Mouse (Mus musculus): ENCODE measurements around the gene Afmid. TPM values are rescaled to one million over a fixed set of nuclear protein-coding genes. Genes with fewer than 3 reads are reported as not detected.
"Not testable (repeated sequence)": the region's sequence is repeated elsewhere in the genome, so short reads cannot be mapped to it uniquely, and the experiment has no call there.

The Afmid gene
- polyA plus RNA-seq, 1 experiment = 4.1 TPM

DNA sequence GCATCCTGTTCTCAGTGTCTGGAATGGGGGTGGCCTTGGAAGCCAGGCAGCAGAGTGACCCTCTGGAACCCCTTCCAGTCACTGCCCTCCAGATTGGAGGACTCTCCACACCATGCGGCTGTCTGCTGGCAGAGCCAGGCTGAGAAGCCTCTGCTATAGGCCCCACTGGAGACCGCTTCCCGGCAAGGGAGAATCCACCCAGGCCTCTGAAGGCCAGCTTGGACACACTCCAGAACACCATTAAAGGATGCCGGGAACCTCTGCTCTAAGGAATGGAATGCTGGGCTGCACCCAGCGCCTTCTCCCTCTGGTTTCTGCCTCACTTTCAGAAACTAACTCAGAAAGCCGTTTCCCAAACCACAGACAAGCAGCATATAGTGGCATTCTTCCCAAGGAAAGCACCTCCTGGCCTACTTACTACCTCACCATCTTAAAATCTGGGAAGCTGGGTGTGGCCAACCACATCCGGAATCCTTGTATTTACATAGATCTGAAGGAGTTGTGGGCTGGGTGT is 2.9 kb upstream of the Afmid start:
- DNase-seq (ENCODE audit: extremely low spot score in 1 of 2, low spot score in 1 of 2) = no peak

- no peak for DNase-seq (ENCODE audit: extremely low spot score in 1 of 2, low spot score in 1 of 2)
These were observed 2.3 kb upstream of the Afmid start for GRCm38 (mm10) chr11:117823411-117823810.

- DNase-seq (ENCODE audit: extremely low spot score in 1 of 2, low spot score in 1 of 2) = peak in 1 of 2 experiments; percentile 88
These were observed 1.4 kb upstream of the Afmid start for GRCm38 (mm10) chr11:117824060-117824969.

DNA sequence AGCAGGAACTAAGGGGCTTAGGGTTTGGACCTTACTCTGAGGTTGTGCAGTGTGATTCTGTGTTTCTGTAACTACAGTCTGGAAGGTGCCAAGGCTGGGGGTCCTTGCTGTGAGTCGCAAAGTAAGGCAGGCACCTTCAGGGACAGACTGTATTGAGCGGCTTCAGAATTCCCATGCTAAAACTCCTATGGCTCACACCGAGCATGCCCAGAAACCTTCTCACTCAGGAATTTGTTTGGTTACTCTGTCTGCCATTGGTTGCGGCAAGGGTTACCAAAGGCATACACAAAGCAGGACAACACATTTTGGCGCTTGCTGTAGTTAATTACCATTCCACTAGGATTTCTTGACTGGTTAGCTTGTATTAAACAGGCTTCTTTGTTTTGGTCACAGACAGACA is 440 bp downstream of the Afmid start:
- DNase-seq (ENCODE audit: extremely low spot score in 1 of 2, low spot score in 1 of 2) = no peak

DNA sequence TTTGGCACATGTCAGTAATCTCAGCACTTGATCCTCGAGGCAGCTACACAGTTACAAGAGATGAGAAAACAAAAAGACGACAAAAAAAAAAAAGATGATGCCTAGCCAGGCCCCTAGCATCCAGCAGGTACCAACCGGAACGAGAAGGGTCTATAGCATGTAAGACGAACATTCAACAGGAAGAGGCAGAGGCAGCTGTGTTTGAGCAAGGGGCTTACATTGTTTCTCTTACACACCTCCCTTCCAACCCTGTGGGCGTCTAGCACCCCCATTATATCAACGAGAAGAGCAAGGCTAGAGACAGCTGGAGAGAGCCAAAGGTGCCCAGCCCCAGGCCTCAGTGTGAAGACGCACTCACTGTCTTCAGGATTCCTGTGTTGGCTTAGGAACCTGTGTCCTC is 1.2 kb downstream of the Afmid start:
- DNase-seq (ENCODE audit: extremely low spot score in 1 of 2, low spot score in 1 of 2) = no peak

- DNase-seq (ENCODE audit: extremely low spot score in 1 of 2, low spot score in 1 of 2) = no peak
These were observed 1.7 kb downstream of the Afmid start for GRCm38 (mm10) chr11:117827386-117827785.

GRCm38 (mm10) chr11:117828149-117828887 is 2.6 kb downstream of the Afmid start:
- DNase-seq (ENCODE audit: extremely low spot score in 1 of 2, low spot score in 1 of 2) = no peak

DNA sequence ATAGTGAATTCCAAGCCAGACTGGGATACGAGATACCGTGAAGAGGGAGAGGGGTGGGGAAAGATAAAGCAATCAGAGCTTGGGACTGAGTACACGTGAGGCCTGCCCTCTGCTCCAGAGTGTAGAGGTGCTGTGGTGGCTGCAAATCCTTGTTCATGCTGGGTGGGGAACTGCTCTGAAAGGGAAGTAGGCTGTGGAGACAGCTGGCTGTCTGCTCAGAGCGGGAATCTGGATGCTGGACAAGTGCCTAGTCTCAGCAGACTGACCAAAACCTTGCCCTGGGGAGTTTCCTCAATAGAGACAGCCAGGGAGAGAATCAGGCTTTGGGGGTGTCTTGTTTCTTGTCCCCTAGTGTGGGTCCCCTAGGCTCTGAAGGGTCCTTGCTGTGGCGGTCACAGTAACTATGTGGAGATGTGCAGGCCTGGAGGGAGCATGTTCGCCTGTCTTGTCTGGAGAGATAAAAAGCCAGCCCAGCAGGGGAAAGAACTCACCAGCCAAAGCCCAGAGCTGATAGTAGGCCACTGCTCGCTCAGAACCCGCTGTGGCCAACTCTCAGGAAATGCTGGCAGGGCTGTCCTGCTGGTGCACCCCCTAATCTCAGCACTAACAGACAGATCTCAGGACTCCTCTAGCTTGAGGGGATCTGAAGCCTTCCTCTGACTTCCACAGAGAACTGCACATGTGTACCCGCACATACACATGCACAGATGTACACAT is 3.3 kb downstream of the Afmid start:
- no peak for DNase-seq (ENCODE audit: extremely low spot score in 1 of 2, low spot score in 1 of 2)

DNA sequence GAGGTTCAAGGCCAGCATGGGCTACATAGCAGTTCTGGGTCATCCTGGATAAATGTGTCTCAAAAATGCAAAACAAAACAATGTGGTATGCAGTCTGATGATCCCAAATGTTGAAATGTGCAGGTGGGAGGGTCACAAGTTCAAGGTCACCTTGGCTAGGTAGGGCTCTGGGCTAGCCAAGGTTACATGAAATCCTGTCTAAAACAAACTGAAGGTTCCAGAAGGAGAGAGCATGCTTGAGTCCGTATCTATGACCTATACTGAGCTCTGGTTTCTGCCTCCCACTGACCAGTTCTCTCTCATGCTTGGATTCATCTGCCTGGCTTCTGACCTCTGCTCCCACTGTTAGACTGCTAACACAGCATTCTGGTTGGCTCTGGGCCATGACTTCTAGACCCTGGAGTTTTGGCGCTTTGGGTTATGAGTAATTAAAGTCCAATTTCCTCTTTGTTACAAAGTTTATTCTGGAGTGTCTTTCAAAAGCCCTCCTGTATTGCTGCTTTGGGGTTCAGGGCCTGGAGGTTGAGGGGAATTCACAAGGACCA is 4.0 kb downstream of the Afmid start:
- DNase-seq (ENCODE audit: extremely low spot score in 1 of 2, low spot score in 1 of 2) = no peak

- no peak for DNase-seq (ENCODE audit: extremely low spot score in 1 of 2, low spot score in 1 of 2)
These were observed 4.7 kb downstream of the Afmid start for GRCm38 (mm10) chr11:117830401-117830800.

DNA sequence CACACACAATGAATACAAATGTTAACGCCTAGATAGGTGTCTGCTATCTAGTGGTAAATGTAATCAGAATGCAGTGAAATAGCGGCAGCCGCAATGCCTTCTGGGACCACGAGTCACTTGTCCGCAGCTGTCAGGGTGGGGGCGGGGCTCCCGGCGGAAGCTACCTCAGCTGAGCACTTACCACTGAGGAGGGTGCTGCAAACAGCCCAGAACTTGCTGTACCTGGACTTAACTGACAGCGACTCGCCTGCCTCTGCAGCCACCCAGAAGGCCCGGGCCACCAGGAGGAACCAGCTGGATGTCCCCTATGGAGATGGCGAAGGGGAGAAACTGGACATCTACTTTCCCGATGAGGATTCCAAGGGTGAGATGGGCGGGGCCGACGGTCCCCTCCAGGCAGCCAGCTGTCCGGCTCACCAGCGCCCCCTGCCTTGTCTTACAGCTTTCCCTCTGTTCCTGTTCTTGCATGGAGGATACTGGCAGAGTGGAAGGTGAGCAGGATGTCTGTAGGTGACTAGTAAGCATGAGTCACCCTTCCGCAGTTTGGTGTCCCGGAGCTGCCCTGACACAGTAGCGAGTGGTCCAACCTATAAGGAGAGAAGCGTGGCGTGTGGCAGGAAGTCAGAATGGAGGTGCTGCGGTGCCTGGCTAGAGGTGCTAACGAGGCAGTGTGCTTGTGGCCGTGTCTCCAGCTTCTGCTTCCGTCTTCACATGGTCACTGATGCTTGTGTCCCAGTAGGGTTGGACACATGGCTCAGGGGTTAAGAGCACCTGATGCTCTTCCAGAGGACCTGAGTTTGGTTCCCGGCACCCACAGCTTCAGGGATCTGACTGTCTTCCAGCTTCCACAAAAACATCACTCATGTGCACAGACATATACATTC is 6.6 kb downstream of the Afmid start:
- DNase-seq (ENCODE audit: extremely low spot score in 1 of 2, low spot score in 1 of 2) = peak in 1 of 2 experiments; percentile 82

DNA sequence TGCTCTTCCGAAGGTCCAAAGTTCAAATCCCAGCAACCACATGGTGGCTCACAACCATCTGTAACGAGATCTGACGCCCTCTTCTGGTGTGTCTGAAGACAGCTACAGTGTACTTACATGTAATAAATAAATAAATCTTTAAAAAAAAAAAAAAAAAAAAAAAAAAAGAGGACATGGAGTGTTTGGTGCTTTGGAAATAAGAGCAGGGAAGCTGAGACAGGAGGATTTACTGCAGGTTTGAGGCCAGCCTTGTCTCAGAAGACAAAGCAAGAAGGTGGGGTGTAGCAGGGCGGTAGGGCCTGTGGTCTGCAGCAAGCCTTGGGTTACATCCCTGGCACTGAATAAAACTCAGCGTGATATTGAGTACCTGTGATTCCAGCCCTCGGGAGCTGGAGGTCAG is 7.8 kb downstream of the Afmid start:
- not testable (repeated sequence) for DNase-seq (ENCODE audit: extremely low spot score in 1 of 2, low spot score in 1 of 2)

- no peak for DNase-seq (ENCODE audit: extremely low spot score in 1 of 2, low spot score in 1 of 2)
These were observed 8.4 kb downstream of the Afmid start for GRCm38 (mm10) chr11:117834086-117834485.

- peak; percentile 37 to 73 for DNase-seq (ENCODE audit: extremely low spot score in 1 of 2, low spot score in 1 of 2)
These were observed 10.6 kb downstream of the Afmid start for GRCm38 (mm10) chr11:117836306-117836705.

- no peak for DNase-seq (ENCODE audit: extremely low spot score in 1 of 2, low spot score in 1 of 2)
These were observed 12.8 kb downstream of the Afmid start for GRCm38 (mm10) chr11:117838572-117838971.

DNA sequence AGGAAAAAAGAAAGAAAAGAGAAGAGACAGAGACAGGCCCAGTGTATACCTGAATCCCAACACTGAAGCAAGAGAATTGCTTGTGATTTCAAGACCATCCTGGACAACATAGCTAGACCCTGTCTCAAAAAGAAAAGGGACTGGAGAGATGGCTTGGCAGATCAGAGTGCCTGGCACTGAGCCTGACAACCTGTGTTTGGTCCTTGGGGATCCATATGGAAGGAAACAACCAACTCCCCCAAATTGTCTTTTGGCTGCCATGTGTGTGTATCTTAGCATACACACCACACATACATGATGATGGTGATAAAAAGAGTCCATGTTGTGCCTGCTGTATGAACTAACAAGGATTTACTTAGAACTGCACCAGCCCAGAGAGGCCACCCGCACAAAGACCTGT is 13.3 kb downstream of the Afmid start:
- no peak for DNase-seq (ENCODE audit: extremely low spot score in 1 of 2, low spot score in 1 of 2)

DNA sequence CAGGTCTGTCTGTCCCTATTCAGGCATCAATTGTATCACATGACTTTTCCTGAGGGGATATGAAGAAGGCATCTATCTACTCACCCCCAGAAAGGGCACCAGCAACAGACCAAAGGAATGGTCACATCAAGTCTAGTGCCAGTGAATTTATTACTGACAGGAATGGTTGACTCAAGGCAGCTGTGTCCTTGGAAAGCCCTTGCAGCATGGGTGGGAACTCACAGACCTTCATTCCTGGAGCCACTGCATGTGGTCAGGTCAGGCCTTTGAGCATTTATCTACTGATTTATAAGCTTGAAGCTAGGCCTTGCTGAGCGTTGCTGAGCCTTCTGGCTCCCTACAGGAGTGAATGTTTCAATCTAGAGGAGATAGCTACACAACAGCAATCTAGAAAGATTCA is 15.2 kb downstream of the Afmid start:
- DNase-seq (ENCODE audit: extremely low spot score in 1 of 2, low spot score in 1 of 2) = no peak

DNA sequence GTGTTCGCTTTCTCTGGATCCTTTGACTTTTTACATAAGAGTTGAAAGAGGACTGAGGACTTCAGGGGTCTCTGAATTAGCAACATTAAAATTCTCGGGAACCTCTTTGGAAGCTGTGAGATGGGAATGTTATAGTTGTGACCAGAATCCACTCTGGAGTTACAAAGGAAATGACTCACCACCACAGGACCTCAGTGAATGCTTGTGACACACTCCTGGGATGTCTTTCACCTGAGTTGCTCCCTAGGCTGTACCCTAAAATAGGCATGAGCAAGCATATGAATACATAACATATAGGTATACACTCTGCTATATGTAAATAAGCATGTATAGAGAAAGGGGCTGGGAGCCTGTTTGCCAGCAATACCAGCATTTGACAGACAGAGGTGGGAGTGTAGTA is 17.7 kb downstream of the Afmid start:
- DNase-seq (ENCODE audit: extremely low spot score in 1 of 2, low spot score in 1 of 2) = no peak

DNA sequence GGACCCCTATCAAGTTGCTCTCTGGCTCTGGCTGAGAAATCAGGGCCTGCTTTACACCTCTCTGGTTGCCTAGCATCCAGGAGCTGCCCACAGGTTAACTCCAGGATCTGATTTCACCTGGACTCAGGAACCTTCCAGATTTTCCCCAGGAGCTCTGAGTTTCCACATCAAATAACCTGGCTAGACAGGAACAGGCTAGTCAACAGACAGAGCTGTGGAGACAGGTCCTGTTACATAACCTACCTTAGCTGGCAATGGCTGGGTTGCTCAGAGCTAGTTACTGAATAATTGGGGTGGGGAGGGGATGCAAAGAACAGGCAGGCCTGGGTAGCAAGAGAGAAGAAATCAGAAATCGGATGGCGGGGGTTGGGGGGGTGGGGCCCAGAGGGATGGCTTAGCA is 19.3 kb downstream of the Afmid start:
- DNase-seq (ENCODE audit: extremely low spot score in 1 of 2, low spot score in 1 of 2) = no peak

- no peak for DNase-seq (ENCODE audit: extremely low spot score in 1 of 2, low spot score in 1 of 2)
These were observed 19.9 kb downstream of the Afmid start for GRCm38 (mm10) chr11:117845651-117846050.
